Mouse (Mus musculus) liver, embryonic 15.5 days (tissue): ENCODE measurements around the gene Uap1. TPM values are rescaled to one million over a fixed set of nuclear protein-coding genes. Genes with fewer than 3 reads are reported as not detected.
"Not testable (repeated sequence)": the region's sequence is repeated elsewhere in the genome, so short reads cannot be mapped to it uniquely, and the experiment has no call there.

ENCODE experiments used
- ATAC-seq: fragments of 200-750 bp; cut with Nextera tagmentation; 2 replicates; pipeline ENCODE4 v1.8.0; 2017; ENCODE audit warnings: moderate number of reproducible peaks, mild to moderate bottlenecking, moderate library complexity; ENCODE audit not compliant: insufficient read depth
- H3K27ac ChIP-seq: fragments of 300-500 bp; sonication (generic); replicated peaks from 2 replicates; pipeline ENCODE4 v1.5.1; 2015; ENCODE audit warnings: mild to moderate bottlenecking, inconsistent platforms
- H3K27me3 ChIP-seq: fragments of 300-500 bp; sonication (generic); 2 replicates; pipeline ENCODE4 v1.6.1; 2015; ENCODE audit warnings: mild to moderate bottlenecking, inconsistent platforms
- H3K36me3 ChIP-seq: fragments of 300-500 bp; sonication (generic); replicated peaks from 2 replicates; pipeline ENCODE4 v1.6.1; 2015; ENCODE audit warnings: moderate library complexity, mild to moderate bottlenecking, inconsistent platforms
- H3K4me1 ChIP-seq: fragments of 300-500 bp; sonication (generic); replicated peaks from 2 replicates; pipeline ENCODE4 v1.6.1; 2015; ENCODE audit warnings: inconsistent platforms
- H3K4me2 ChIP-seq: fragments of 300-500 bp; sonication (generic); 2 replicates; pipeline ENCODE4 v1.6.1; 2015; ENCODE audit warnings: moderate library complexity, mild to moderate bottlenecking, inconsistent platforms
- H3K4me3 ChIP-seq: fragments of 300-500 bp; sonication (generic); replicated peaks from 2 replicates; pipeline ENCODE4 v1.5.1; 2015; ENCODE audit warnings: mild to moderate bottlenecking, inconsistent platforms
- H3K9ac ChIP-seq: fragments of 300-500 bp; sonication (generic); 2 replicates; pipeline ENCODE4 v1.6.1; 2015; ENCODE audit warnings: moderate library complexity, mild to moderate bottlenecking, inconsistent platforms
- H3K9me3 ChIP-seq: fragments of 300-500 bp; sonication (generic); replicated peaks from 2 replicates; pipeline ENCODE4 v1.6.1; 2016; ENCODE audit warnings: inconsistent platforms
- WGBS: fragments of 180-500 bp; shearing (Covaris S2); methylation state at CpG from one replicate; pipeline ENCODE4 v1.1.7; 2015; ENCODE audit warnings: mixed read lengths; ENCODE audit not compliant: insufficient replicate concordance; 5-methylcytosine and 5-hydroxymethylcytosine counted together
- polyA plus RNA-seq: library from polyadenylated mRNA; unstranded; fragments of >200 nt; fragmentation: Nextera tagmentation; extraction: Ambion mirVana; gene quantifications from 2 replicates; pipeline ENCODE4 v1.2.1, GENCODE M21; 2015

Gene Uap1
- polyA plus RNA-seq, 1 experiment from 2014 or later, result 33.8 TPM

GRCm38 (mm10) chr1:170112261-170112660 lies 62.5 kb downstream of the Uap1 start:
- no peaks in the 10 kb centered on the region for H3K9me3 ChIP-seq
- no peaks in the 10 kb centered on the region for H3K27me3 ChIP-seq
- no peaks in the 10 kb centered on the region for H3K36me3 ChIP-seq
- WGBS, result 69% methylated on average over 10 of the region's 10 CpGs
- H3K4me1 ChIP-seq, result no peaks in the 10 kb centered on the region
- H3K4me2 ChIP-seq, result no peak overlapping the region
- no peak overlapping the region for H3K4me3 ChIP-seq
- ATAC-seq, result no peak
- H3K9ac ChIP-seq, result no peak overlapping the region
- no peak overlapping the region for H3K27ac ChIP-seq

- H3K4me2 ChIP-seq, result no peak overlapping the region
- no peak overlapping the region for H3K4me3 ChIP-seq
- no peak overlapping the region for H3K9ac ChIP-seq
- no peaks in the 10 kb centered on the region for H3K27me3 ChIP-seq
- no peaks in the 10 kb centered on the region for H3K36me3 ChIP-seq
- no peaks in the 10 kb centered on the region for H3K9me3 ChIP-seq
- WGBS, result 73% methylated on average over 16 of the region's 16 CpGs
- ATAC-seq, result no peak
- no peak overlapping the region for H3K27ac ChIP-seq
- H3K4me1 ChIP-seq, result no peaks in the 10 kb centered on the region
Observed at GRCm38 (mm10) chr1:170111651-170112226, 63.0 kb downstream of the Uap1 start.

- Histone ChIP-seq H3K4me1 (no peaks in the 10 kb centered on the region), H3K27me3 (no peaks in the 10 kb centered on the region), H3K4me2 (no peak within 1 kb of the TSS), H3K36me3 (no peaks in the 10 kb centered on the region), H3K27ac (no peak within 1 kb of the TSS), H3K9me3 (no peaks in the 10 kb centered on the region), H3K9ac (no peak within 1 kb of the TSS), H3K4me3 (no peak within 1 kb of the TSS)
- ATAC-seq, result no peak
- 64% methylated on average over 17 of the region's 17 CpGs for WGBS
Observed at GRCm38 (mm10) chr1:170110516-170111332, 64.0 kb downstream of the Uap1 start, which contains the start of gene Ddr2. Ddr2 (minus strand) TSS chr1:170110762.

- WGBS, result 75% methylated on average over 19 of the region's 19 CpGs
Observed at GRCm38 (mm10) chr1:170109776-170110515, 64.8 kb downstream of the Uap1 start.

GRCm38 (mm10) chr1:170102814-170103213 lies 71.9 kb downstream of the Uap1 start:
- not testable (repeated sequence) for H3K9ac ChIP-seq, H3K4me3 ChIP-seq, H3K27me3 ChIP-seq, H3K9me3 ChIP-seq, H3K4me2 ChIP-seq, ATAC-seq, H3K4me1 ChIP-seq, H3K36me3 ChIP-seq, H3K27ac ChIP-seq
- WGBS, result 54% methylated on average over 6 of the region's 6 CpGs

More at GRCm38 (mm10) chr1:170109776-170110515, 64.8 kb downstream of the Uap1 start:
- no peaks in the 10 kb centered on the region for H3K9me3 ChIP-seq
- H3K4me3 ChIP-seq, result no peak overlapping the region
- H3K27ac ChIP-seq, result no peak overlapping the region
- no peak for ATAC-seq
- no peak overlapping the region for H3K9ac ChIP-seq
- no peaks in the 10 kb centered on the region for H3K4me1 ChIP-seq
- no peak overlapping the region for H3K4me2 ChIP-seq
- H3K27me3 ChIP-seq, result no peaks in the 10 kb centered on the region
- no peaks in the 10 kb centered on the region for H3K36me3 ChIP-seq

Other genes with a start within 250 kb of the Uap1 start
- not detected in 2 replicates for gene Ccdc190, start 246.3 kb downstream of the Uap1 start, polyA plus RNA-seq
- 10.6 and 12.7 TPM in 2 replicates for gene Hsd17b7, start 205.7 kb downstream of the Uap1 start, polyA plus RNA-seq
- 1.1 and 1.2 TPM in 2 replicates for gene Ddr2, start 64.2 kb downstream of the Uap1 start, polyA plus RNA-seq
- gene Uhmk1, start 40.4 kb upstream of the Uap1 start, polyA plus RNA-seq, result 5.4 and 6.0 TPM in 2 replicates
- gene Sh2d1b2, start 57.8 kb upstream of the Uap1 start, polyA plus RNA-seq, result not detected in 2 replicates
- 0.39 and 0.43 TPM in 2 replicates for gene Sh2d1b1, start 102.4 kb upstream of the Uap1 start, polyA plus RNA-seq
- 1.6 and 2.0 TPM in 2 replicates for gene Gm7694, start 131.4 kb upstream of the Uap1 start, polyA plus RNA-seq
- gene Spata46, start 133.8 kb upstream of the Uap1 start, polyA plus RNA-seq, result 0.50 and 0.52 TPM in 2 replicates